Mouse (Mus musculus) heart, embryonic 13.5 days (tissue): ENCODE results near the gene Tmx2. TPM values are rescaled to one million over a fixed set of nuclear protein-coding genes. Genes with fewer than 3 reads are reported as not detected.

ENCODE experiments used
- ATAC-seq: fragments of 200-750 bp; cut with Nextera tagmentation; 2 replicates; pipeline ENCODE4 v1.8.0; 2017; ENCODE audit warnings: moderate TSS enrichment; ENCODE audit not compliant: insufficient number of reproducible peaks, low FRiP score, low TSS enrichment; ENCODE audit errors: extremely low read depth
- H3K27ac ChIP-seq: fragments of 300-500 bp; sonication (generic); replicated peaks from 2 replicates; pipeline ENCODE4 v1.5.1; 2015; ENCODE audit warnings: moderate library complexity, mild to moderate bottlenecking, inconsistent platforms
- H3K27me3 ChIP-seq: fragments of 300-500 bp; sonication (generic); replicated peaks from 2 replicates; pipeline ENCODE4 v1.6.1; 2015; ENCODE audit warnings: mild to moderate bottlenecking, inconsistent platforms
- H3K36me3 ChIP-seq: fragments of 300-500 bp; sonication (generic); 2 replicates; pipeline ENCODE4 v1.6.1; 2015; ENCODE audit warnings: mild to moderate bottlenecking, inconsistent platforms
- H3K4me1 ChIP-seq: fragments of 300-500 bp; sonication (generic); 2 replicates; pipeline ENCODE4 v1.6.1; 2015; ENCODE audit warnings: inconsistent platforms
- H3K4me2 ChIP-seq: fragments of 300-500 bp; sonication (generic); 2 replicates; pipeline ENCODE4 v1.6.1; 2015; ENCODE audit warnings: inconsistent platforms, mild to moderate bottlenecking, moderate library complexity
- H3K4me3 ChIP-seq: fragments of 300-500 bp; sonication (generic); 2 replicates; pipeline ENCODE4 v1.5.1; 2015; ENCODE audit warnings: moderate library complexity, mild to moderate bottlenecking, inconsistent platforms
- H3K9ac ChIP-seq: fragments of 300-500 bp; sonication (generic); 2 replicates; pipeline ENCODE4 v1.6.1; 2015; ENCODE audit warnings: inconsistent platforms, mild to moderate bottlenecking, moderate library complexity
- H3K9me3 ChIP-seq: fragments of 300-500 bp; sonication (generic); 2 replicates; pipeline ENCODE4 v1.6.1; 2016; ENCODE audit warnings: inconsistent platforms
- WGBS: fragments of 180-500 bp; shearing (Covaris S2); methylation state at CpG from one replicate; pipeline ENCODE4 v1.1.7; 2015; ENCODE audit warnings: mixed read lengths; 5-methylcytosine and 5-hydroxymethylcytosine counted together
- polyA plus RNA-seq: library from polyadenylated mRNA; unstranded; fragments of >200 nt; fragmentation: Nextera tagmentation; extraction: Ambion mirVana; gene quantifications from 2 replicates; pipeline ENCODE4 v1.2.1, GENCODE M21; 2015

Gene Tmx2
- polyA plus RNA-seq, 1 experiment from 2014 or later, result 136 TPM

- Histone ChIP-seq H3K36me3 (no peaks in the 10 kb centered on the region), H3K27ac (no peak overlapping the region), H3K9me3 (no peaks in the 10 kb centered on the region), H3K4me1 (no peaks in the 10 kb centered on the region), H3K9ac (no peak overlapping the region), H3K4me3 (no peak overlapping the region), H3K4me2 (no peak overlapping the region), H3K27me3 (no peaks in the 10 kb centered on the region)
- ATAC-seq, result no peak
- 44% methylated on average over 1 of the region's 1 CpGs for WGBS
These were observed 23.1 kb downstream of the Tmx2 start for GRCm38 (mm10) chr2:84655864-84656263.

- Histone ChIP-seq H3K4me1 (no peaks in the 10 kb centered on the region), H3K9me3 (no peaks in the 10 kb centered on the region)
- no peak for ATAC-seq
These were observed 25.6 kb downstream of the Tmx2 start for GRCm38 (mm10) chr2:84653354-84653753.

DNA sequence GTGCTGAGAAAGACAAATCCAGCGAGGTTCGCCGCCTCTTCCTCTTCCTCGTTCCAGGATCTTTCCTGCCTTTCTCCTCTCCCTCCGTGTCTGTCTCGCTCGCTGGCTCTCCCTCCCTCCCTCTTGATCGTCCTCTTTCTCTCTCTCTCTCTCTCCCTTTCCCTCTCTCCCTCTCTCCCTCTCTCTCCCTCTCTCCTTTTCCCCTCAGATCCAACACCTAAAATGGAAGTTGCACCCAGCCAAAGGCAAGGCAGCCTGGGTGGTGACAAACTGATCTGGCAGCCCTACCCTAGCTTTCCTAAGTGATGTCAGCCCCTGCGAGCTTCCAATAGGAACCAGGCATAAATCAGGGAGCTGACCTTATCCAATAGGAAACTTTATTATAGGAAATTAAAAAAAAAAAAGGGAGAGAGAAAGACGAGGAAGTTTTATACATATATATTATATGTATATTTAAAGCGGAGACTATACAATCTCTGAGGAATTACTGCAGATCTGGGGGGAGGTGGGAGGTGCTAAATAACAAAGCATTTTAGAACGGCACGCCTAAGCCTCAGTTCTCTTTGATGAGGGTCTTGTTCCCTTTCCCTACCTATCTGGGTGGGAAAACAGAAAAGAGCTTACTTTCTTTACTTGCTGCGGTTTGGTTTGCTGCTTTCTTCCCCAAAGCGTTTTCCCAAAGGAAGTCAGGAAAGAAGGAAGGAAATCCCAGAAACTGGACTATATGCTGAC is 28.3 kb downstream of the Tmx2 start, which contains the start of gene Ctnnd1:
Gene Ctnnd1, minus strand, starts transcription at position 302 of the 732 bp plus-strand sequence.
- peak within 1 kb of the TSS; percentile 95 for H3K9ac ChIP-seq
- peak; percentile 87 for ATAC-seq
- 0% methylated on average over 15 of the region's 15 CpGs for WGBS
- peak within 1 kb of the TSS; percentile 99 for H3K27ac ChIP-seq
- H3K4me2 ChIP-seq, result peak within 1 kb of the TSS; percentile 80
- peak within 1 kb of the TSS; percentile 80 for H3K4me3 ChIP-seq
- no peaks in the 10 kb centered on the region for H3K27me3 ChIP-seq
- H3K36me3 ChIP-seq, result 0 out of 2 replicates have a peak, but pooled peaks cover 5% of the 10 kb centered on the region
- H3K4me1 ChIP-seq, result peaks cover 24% of the 10 kb centered on the region
- H3K9me3 ChIP-seq, result no peaks in the 10 kb centered on the region

More at GRCm38 (mm10) chr2:84653354-84653753, 25.6 kb downstream of the Tmx2 start:
- Histone ChIP-seq H3K27ac (no peak overlapping the region), H3K9ac (no peak overlapping the region), H3K4me2 (no peak overlapping the region), H3K4me3 (no peak overlapping the region), H3K36me3 (no peaks in the 10 kb centered on the region), H3K27me3 (no peaks in the 10 kb centered on the region)

GRCm38 (mm10) chr2:84649674-84650073 is 29.3 kb downstream of the Tmx2 start:
- H3K4me3 ChIP-seq, result peak overlapping the region; percentile 80
- H3K27ac ChIP-seq, result peak overlapping the region; percentile 99
- peak overlapping the region; percentile 95 for H3K9ac ChIP-seq
- under 1% methylated on average over 10 of the region's 10 CpGs for WGBS
- peaks cover 31% of the 10 kb centered on the region for H3K4me1 ChIP-seq
- no peak for ATAC-seq
- H3K36me3 ChIP-seq, result 0 out of 2 replicates have a peak, but pooled peaks cover 5% of the 10 kb centered on the region
- H3K27me3 ChIP-seq, result no peaks in the 10 kb centered on the region
- H3K4me2 ChIP-seq, result peak overlapping the region; percentile 80
- H3K9me3 ChIP-seq, result no peaks in the 10 kb centered on the region

- H3K27ac ChIP-seq, result peak overlapping the region; percentile 74
- H3K27me3 ChIP-seq, result no peaks in the 10 kb centered on the region
- 21% methylated on average over 6 of the region's 6 CpGs for WGBS
- H3K4me2 ChIP-seq, result peak overlapping the region; percentile 80
- H3K9ac ChIP-seq, result peak overlapping the region; percentile 95
- 0 out of 2 replicates have a peak, but pooled peaks cover 5% of the 10 kb centered on the region for H3K36me3 ChIP-seq
- H3K4me1 ChIP-seq, result peaks cover 44% of the 10 kb centered on the region
- no peak for ATAC-seq
- no peaks in the 10 kb centered on the region for H3K9me3 ChIP-seq
- H3K4me3 ChIP-seq, result peak overlapping the region; percentile 80
These were observed 30.6 kb downstream of the Tmx2 start for GRCm38 (mm10) chr2:84648369-84648768.

GRCm38 (mm10) chr2:84647051-84647568 is 31.8 kb downstream of the Tmx2 start:
- 79% methylated on average over 6 of the region's 6 CpGs for WGBS
- no peak for ATAC-seq
- no peak overlapping the region for H3K27ac ChIP-seq

GRCm38 (mm10) chr2:84646138-84646537 is 32.8 kb downstream of the Tmx2 start:
- peak overlapping the region; percentile 80 for H3K4me2 ChIP-seq

More at GRCm38 (mm10) chr2:84647051-84647568, 31.8 kb downstream of the Tmx2 start:
- H3K4me2 ChIP-seq, result peak overlapping the region; percentile 80
- H3K36me3 ChIP-seq, result peaks cover 8% of the 10 kb centered on the region
- H3K4me3 ChIP-seq, result peak overlapping the region; percentile 80
- no peaks in the 10 kb centered on the region for H3K27me3 ChIP-seq
- no peak overlapping the region for H3K9ac ChIP-seq
- peaks cover 57% of the 10 kb centered on the region for H3K4me1 ChIP-seq
- no peaks in the 10 kb centered on the region for H3K9me3 ChIP-seq

GRCm38 (mm10) chr2:84640833-84641232 is 38.1 kb downstream of the Tmx2 start:
- H3K4me2 ChIP-seq, result no peak overlapping the region
- ATAC-seq, result no peak
- peak overlapping the region; percentile 21; the same call in 1 of the 2 replicates for H3K27ac ChIP-seq
- no peak overlapping the region for H3K4me3 ChIP-seq
- no peak overlapping the region for H3K9ac ChIP-seq
- peaks cover 97% of the 10 kb centered on the region for H3K4me1 ChIP-seq
- H3K9me3 ChIP-seq, result no peaks in the 10 kb centered on the region
- no peaks in the 10 kb centered on the region for H3K27me3 ChIP-seq
- H3K36me3 ChIP-seq, result peaks cover 17% of the 10 kb centered on the region

More at GRCm38 (mm10) chr2:84646138-84646537, 32.8 kb downstream of the Tmx2 start:
- no peaks in the 10 kb centered on the region for H3K9me3 ChIP-seq
- WGBS, result 33% methylated on average over 1 of the region's 1 CpGs
- H3K36me3 ChIP-seq, result peaks cover 14% of the 10 kb centered on the region
- H3K27ac ChIP-seq, result peak overlapping the region; percentile 37
- 0 out of 2 replicates have a peak overlapping the region, but pooled peaks have one; percentile 41 for H3K9ac ChIP-seq
- peaks cover 67% of the 10 kb centered on the region for H3K4me1 ChIP-seq
- H3K4me3 ChIP-seq, result no peak overlapping the region; the same call in 1 of the 2 replicates
- no peaks in the 10 kb centered on the region for H3K27me3 ChIP-seq
- no peak for ATAC-seq

- H3K27me3 ChIP-seq, result no peaks in the 10 kb centered on the region
- H3K9ac ChIP-seq, result peak overlapping the region; percentile 74
- H3K4me3 ChIP-seq, result peak overlapping the region; percentile 13
- H3K4me2 ChIP-seq, result peak overlapping the region; percentile 65
- ATAC-seq, result no peak
- H3K27ac ChIP-seq, result peak overlapping the region; percentile 98
- WGBS, result 30% methylated on average over 5 of the region's 5 CpGs
- H3K36me3 ChIP-seq, result peaks cover 17% of the 10 kb centered on the region
- peaks cover 98% of the 10 kb centered on the region for H3K4me1 ChIP-seq
- no peaks in the 10 kb centered on the region for H3K9me3 ChIP-seq
These were observed 40.3 kb downstream of the Tmx2 start for GRCm38 (mm10) chr2:84638428-84639220.

GRCm38 (mm10) chr2:84637452-84638165 is 41.3 kb downstream of the Tmx2 start:
- Histone ChIP-seq H3K9ac (peak overlapping the region; percentile 74), H3K27ac (peak overlapping the region; percentile 98), H3K4me1 (peaks cover 97% of the 10 kb centered on the region), H3K9me3 (no peaks in the 10 kb centered on the region), H3K27me3 (no peaks in the 10 kb centered on the region), H3K4me2 (peak overlapping the region; percentile 65), H3K36me3 (peaks cover 17% of the 10 kb centered on the region), H3K4me3 (peak overlapping the region; percentile 13)
- WGBS, result 16% methylated on average over 7 of the region's 7 CpGs
- no peak for ATAC-seq
